Mouse (Mus musculus): ENCODE results near the gene Rps15.

DNA sequence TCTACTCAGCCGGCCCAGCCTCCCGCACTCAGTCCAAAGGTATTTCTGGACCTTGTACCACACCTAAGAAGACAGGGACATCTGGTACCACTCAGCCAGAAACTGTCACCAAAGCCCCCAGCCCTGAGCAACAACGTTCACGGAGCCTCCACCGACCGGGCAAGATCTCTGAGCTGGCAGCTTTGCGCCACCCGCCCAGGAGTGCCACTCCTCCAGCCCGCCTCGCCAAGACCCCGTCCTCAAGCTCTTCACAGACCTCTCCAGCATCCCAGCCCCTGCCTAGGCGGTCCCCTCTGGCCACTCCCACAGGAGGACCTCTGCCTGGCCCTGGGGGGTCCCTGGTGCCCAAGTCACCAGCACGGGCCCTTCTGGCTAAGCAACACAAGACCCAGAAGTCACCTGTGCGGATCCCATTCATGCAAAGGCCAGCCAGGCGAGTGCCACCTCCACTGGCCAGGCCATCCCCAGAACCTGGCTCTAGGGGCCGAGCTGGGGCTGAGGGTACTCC lies 22.3 kb downstream of the Rps15 start:
- TF ChIP-seq ETS1 (conservative IDR thresholded peaks at IDR 0.05; ENCODE audit: low read depth, low read length) (no peak), TBP (conservative IDR thresholded peaks at IDR 0.05; ENCODE audit: low read depth, low read length) (no peak), CTCF (conservative IDR thresholded peaks at IDR 0.05 in 1 of 2, IDR thresholded peaks at IDR 0.05 in 1 of 2; ENCODE audit: low read depth in 2 of 2, low read length in 2 of 2) (no peak), KAT2A (IDR thresholded peaks at IDR 0.05; ENCODE audit: insufficient replicate concordance, low read length) (no peak), TCF12 (IDR thresholded peaks at IDR 0.05; ENCODE audit: low read depth, low read length) (no peak), MAFK (IDR thresholded peaks at IDR 0.05; ENCODE audit: insufficient replicate concordance, low read length) (no peak), MAZ (IDR thresholded peaks at IDR 0.05; ENCODE audit: low read depth, low read length) (no peak), IRF4 (IDR thresholded peaks at IDR 0.05; ENCODE audit: low read depth, low read length) (no peak), ZKSCAN1 (IDR thresholded peaks at IDR 0.05; ENCODE audit: borderline replicate concordance, low read depth, low read length) (no peak), SIN3A (IDR thresholded peaks at IDR 0.05; ENCODE audit: low read length) (no peak)
